In genomic region chr12:105727964-105728363, GRCm38 (mm10) we compare ENCODE assay signal across 1 mouse cellular context.
A peak's percentile ranks its signal among the peaks of the same experiment; 100 is the strongest.
TF ChIP-seq lines count a peak whose summit lies in the region.

No protein-coding gene starts in this region.

TF ChIP-seq in MEL, 35 proteins besides CTCF, POLR2A, EP300 and RAD21 (continued from another document):
- TF ChIP-seq KAT2A (conservative IDR thresholded peaks at IDR 0.05; ENCODE audit: low read depth, low read length) = no peak
- no peak for TF ChIP-seq JUND (IDR thresholded peaks at IDR 0.05; ENCODE audit: low read depth, low read length)
- no peak for TF ChIP-seq MEF2A (IDR thresholded peaks at IDR 0.05; ENCODE audit: extremely low read depth, insufficient replicate concordance, low read depth, low read length, poor library complexity, severe bottlenecking)
- 0 out of 2 replicates have a peak, but pooled peaks have one; percentile 56 for TF ChIP-seq HCFC1 (IDR thresholded peaks at IDR 0.05; ENCODE audit: low read depth, low read length)
- no peak for TF ChIP-seq TAL1 (IDR thresholded peaks at IDR 0.05; ENCODE audit: low read length)
- no peak for TF ChIP-seq CHD2 (IDR thresholded peaks at IDR 0.05; ENCODE audit: low read length)
- no peak for TF ChIP-seq ZMIZ1 (IDR thresholded peaks at IDR 0.05; ENCODE audit: low read depth, low read length)
- TF ChIP-seq TBP (IDR thresholded peaks at IDR 0.05; ENCODE audit: low read depth, low read length) = no peak
- TF ChIP-seq MXI1 (IDR thresholded peaks at IDR 0.05; ENCODE audit: low read depth, low read length) = no peak
- TF ChIP-seq MAZ (IDR thresholded peaks at IDR 0.05; ENCODE audit: low read depth, low read length) = no peak
- 0 out of 2 replicates have a peak, but pooled peaks have one; percentile 34 for TF ChIP-seq RCOR1 (IDR thresholded peaks at IDR 0.05; ENCODE audit: low read depth, low read length)
- no peak for TF ChIP-seq NRF1 (IDR thresholded peaks at IDR 0.05; ENCODE audit: insufficient read depth, low read depth, low read length, poor library complexity, severe bottlenecking)
- peak; percentile 55 for TF ChIP-seq ZC3H11A (IDR thresholded peaks at IDR 0.05; ENCODE audit: low read depth, low read length)
- TF ChIP-seq ZNF384 (IDR thresholded peaks at IDR 0.05; ENCODE audit: low read depth, low read length) = peak; percentile 100
- TF ChIP-seq ELF1 (IDR thresholded peaks at IDR 0.05; ENCODE audit: low read depth, low read length) = 0 out of 2 replicates have a peak, but pooled peaks have one; percentile 26
- no peak for TF ChIP-seq MYB (IDR thresholded peaks at IDR 0.05; ENCODE audit: low read depth, low read length)
- no peak for TF ChIP-seq MAX (IDR thresholded peaks at IDR 0.05; ENCODE audit: low read length)
- no peak for TF ChIP-seq CHD1 (IDR thresholded peaks at IDR 0.05; ENCODE audit: low read depth, low read length)
- TF ChIP-seq BHLHE40 (IDR thresholded peaks at IDR 0.05; ENCODE audit: borderline replicate concordance, low read depth, low read length) = no peak
- TF ChIP-seq POLR2AphosphoS5 (IDR thresholded peaks at IDR 0.05; ENCODE audit: borderline replicate concordance, low read depth, low read length) = no peak
- no peak for TF ChIP-seq GATA1 (IDR thresholded peaks at IDR 0.05; ENCODE audit: low read depth, low read length)
- TF ChIP-seq GABPA (IDR thresholded peaks at IDR 0.05; ENCODE audit: low read depth, low read length) = no peak
- TF ChIP-seq ETS1 (IDR thresholded peaks at IDR 0.05; ENCODE audit: low read depth, low read length) = peak; percentile 28; the same call in 1 of the 2 replicates
